Mouse (Mus musculus) adipocyte (in vitro differentiated cells): ENCODE data around the gene Ctrc.

Experiments
- DNase-seq: peaks from one replicate; pipeline ENCODE4 v3.0.0-alpha.2; 2016; ENCODE audit warnings: low spot score

Gene Ctrc

GRCm38 (mm10) chr4:141845999-141846398 lies at the start of gene Ctrc:
Ctrc (minus strand) TSS chr4:141846359.
- no peak for DNase-seq

DNA sequence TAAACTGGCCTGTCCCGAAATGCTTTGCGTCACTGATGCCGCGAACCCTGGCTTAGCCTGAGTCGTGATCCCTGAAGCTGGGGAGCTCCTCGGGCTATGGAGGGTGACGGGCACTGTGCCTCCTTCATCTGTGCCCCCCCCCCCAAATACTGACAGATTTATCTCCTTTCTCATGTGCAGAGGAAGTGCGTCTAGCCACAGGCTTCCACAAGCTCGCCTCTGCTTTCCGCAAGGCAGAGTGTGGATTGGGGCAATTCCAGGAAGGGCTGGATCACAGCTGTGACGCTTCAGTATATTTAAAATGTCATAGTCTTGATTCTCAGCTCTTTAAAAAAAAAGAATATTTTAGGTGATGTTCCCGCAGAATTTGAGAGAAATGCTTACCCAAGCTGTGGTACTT lies 49.6 kb upstream of the Ctrc start:
- DNase-seq, result no peak

DNA sequence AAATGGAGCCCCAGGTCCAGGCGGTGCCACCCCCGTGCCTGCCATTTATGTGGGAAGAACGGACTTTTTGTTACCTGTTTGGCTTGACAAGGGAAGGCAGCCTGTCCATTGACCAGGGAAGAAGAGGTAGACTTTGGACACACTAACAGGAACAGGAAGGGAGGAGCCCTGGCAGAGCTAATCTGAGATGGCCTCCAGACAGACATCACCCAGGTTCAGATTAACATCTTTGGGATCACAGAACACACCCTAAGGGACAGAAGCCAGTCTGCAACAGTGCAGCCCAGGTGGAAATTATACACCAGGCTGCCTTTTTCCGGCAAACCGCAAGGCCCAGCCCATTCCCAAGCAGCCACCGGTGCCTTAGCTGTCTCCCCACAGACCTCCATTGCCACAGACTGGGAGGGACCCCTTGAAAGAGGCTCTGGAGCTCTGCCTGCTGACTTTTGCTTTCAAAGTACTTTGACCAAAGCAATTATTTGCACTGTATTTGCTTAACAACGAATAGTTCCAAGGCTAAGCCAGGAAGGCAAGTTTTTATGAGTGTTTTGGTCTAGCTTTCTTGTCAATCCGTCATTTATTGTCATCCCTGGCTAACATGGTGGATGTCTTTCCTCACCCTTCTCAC lies 47.1 kb upstream of the Ctrc start:
- DNase-seq, result no peak

GRCm38 (mm10) chr4:141886385-141886968 lies 40.3 kb upstream of the Ctrc start:
- no peak for DNase-seq

DNA sequence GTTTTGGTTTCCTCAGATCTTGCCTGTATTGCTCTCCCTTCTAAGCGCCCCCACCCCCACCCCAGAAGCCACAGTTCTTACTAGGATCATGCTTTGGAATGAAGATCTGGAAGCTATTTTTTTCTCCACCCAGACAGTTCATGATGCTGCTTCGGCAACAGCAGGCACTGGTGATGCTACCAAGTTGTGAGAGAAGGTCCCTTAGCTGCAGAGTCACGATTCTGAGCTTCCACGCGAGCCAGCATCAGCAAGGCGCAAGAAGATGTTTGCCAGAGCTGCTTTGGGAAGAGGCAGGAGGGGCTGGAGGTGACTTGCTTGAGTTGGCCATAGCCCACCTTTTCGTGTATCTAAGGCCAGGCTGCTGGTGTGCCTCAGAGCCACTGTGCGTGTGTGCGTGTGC lies 39.3 kb upstream of the Ctrc start:
- DNase-seq, result no peak

- DNase-seq, result no peak
These were observed 36.7 kb upstream of the Ctrc start for GRCm38 (mm10) chr4:141882858-141883257.

DNA sequence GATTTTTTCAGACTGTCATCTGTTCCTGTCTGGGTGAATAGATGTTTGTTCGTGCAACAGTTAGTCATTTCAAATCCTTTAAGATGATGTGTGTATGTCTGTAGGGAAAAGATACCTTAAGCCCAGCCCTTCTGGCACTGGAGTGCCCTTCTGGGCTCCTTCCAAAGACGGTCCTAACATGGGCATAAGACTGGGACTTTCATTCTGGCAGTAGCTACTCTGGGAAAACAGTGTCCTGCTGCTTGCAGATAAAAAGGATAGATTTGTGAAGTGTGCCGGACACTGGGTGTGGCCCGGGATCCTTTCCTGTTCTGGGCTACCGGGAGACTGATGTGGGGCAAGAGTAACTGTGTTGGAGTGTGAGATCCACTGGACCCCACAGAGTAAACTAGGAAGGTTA lies 35.8 kb upstream of the Ctrc start:
- DNase-seq, result peak; percentile 48

DNA sequence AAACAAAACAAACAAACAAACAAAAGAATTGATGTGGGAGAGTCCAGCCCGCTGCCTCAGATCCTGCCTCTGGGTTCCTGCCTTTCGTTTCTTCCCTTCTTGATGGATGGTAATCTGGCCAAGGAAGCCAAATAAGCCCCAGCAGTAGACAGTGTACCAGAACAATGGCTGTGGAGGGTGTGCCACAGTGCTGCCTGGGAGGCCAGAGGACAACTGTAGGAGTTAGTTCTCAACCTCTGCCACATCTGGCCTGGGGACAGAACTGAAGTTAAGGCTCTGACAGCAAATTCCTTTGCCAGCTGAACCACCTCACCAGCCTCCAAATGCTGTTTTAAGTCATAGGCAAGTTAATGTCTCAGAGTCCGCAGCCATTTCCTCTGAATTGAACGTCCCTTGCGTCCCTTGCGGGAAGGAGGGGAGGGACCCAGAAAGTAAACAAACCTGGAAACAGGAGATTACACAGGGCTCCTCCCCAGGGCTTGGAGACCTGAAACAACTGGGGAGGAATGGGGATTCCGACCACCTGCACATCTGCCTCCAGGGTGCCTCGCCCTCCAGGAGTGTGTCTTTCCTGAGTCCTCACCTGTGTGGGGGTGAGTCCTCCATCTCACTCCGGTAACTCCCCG lies 35.2 kb upstream of the Ctrc start:
- no peak for DNase-seq

- no peak for DNase-seq
These were observed 33.7 kb upstream of the Ctrc start for GRCm38 (mm10) chr4:141879875-141880274.

- DNase-seq, result no peak
These were observed 32.9 kb upstream of the Ctrc start for GRCm38 (mm10) chr4:141879074-141879473.

DNA sequence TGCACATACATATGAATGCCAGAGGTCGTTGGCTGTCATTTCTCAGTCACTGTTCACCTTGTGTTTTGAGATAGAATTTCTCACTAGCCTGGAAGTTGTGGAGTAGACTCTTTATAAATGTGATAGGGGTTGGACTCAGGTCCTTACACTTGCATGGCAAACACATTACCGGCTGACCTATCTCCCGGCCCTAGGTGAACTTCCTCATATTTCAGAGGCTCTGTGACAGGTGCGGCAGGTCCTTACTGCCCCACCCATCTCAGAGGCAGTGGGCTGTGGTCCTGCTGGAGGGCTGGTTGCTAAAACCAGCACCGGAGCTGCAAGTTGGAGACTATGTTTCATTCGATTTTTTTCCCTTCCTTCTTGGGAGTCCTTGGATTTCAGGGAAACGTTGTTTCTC lies 32.5 kb upstream of the Ctrc start:
- DNase-seq, result no peak

DNA sequence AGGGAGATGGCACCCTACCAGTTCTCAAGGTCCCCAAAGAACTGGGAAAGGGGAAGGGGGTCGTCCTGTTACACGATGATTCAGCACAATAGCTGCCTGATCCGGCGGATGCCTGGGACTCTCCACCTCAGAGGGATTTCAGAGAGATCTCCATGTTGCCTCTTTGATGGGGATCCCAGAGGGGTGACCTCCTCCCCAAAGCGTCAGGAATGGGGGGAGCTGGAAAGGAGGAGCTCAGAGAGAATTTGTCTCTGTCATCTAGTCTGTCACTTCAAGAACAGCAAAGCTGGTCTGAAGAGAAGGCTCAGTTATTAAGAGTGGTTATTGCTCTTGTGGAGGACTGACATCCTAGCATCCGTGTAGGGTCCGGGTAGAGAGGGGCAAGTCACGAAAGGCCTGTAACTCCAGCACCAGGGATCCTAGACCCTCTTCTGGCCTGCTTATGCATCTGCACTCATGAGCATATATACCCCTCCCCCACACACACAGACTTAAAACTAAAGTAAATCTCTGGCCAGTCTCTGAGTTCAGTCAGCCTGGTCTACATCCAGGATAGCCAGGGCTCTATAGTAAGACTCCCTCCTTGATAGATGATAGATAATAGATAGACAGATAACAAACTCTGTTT lies 29.4 kb upstream of the Ctrc start:
- DNase-seq, result no peak

- peak; percentile 31 for DNase-seq
These were observed 28.7 kb upstream of the Ctrc start, which contains the start of gene Efhd2 for GRCm38 (mm10) chr4:141874601-141875460. Efhd2 (minus strand) TSS chr4:141874920.

GRCm38 (mm10) chr4:141874111-141874600 lies 28.0 kb upstream of the Ctrc start:
- DNase-seq, result no peak

GRCm38 (mm10) chr4:141872977-141873376 lies 26.8 kb upstream of the Ctrc start:
- DNase-seq, result no peak

- no peak for DNase-seq
These were observed 25.8 kb upstream of the Ctrc start for GRCm38 (mm10) chr4:141871909-141872308.

GRCm38 (mm10) chr4:141871333-141871725 lies 25.2 kb upstream of the Ctrc start:
- no peak for DNase-seq

DNA sequence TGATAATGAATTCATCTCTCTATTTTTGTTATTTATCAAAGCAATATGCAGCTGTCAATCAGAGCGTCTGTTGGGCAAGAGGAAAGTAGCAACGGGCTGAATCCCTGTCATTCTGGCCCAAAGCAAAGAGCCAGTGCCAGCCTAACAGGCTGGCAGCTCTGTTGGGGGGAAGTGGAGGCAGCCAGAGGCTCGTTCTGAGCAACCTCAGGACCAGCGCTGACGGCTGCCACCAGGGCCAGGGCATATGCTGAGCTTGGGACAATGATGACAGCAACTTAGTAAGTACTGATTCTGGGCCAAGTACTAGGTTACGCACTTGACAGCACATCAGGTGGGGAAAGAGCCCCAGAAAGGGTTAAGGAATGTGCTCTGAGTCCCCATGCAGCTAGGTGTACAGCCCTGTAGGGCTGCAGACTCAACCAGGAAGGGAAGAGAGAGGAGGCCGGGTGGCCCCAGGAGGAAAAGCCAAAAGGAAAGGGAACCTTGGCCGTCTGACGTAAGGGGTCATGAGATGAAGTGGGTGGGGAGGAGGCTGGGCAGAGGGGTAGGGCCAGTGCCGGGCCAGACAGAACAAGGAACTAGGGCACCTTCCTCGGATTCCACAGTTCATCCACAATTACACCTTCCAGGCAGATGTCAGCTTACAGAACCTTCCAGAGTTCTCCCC lies 24.6 kb upstream of the Ctrc start:
- DNase-seq, result no peak

- no peak for DNase-seq
These were observed 23.5 kb upstream of the Ctrc start for GRCm38 (mm10) chr4:141869436-141870215.

DNA sequence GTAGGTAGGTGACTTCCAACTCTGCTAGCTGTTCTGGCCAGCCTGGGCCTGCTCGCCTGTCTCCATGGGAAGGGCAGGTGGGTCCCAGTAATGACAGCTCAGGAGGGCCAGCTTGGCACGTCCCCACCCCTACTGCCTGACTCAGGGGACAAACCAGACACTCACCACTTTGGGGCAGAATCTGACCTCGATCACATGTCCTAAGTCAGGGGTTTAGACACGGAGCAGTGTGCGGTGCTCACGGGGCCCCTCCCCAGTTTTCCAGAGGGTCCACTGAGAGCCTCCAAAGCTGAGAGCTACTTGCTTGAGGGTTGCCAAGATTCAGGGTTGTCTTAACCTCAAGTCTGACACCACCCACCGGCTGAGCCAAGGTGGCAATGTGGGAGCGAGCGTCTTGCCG lies 21.9 kb upstream of the Ctrc start:
- DNase-seq, result no peak

DNA sequence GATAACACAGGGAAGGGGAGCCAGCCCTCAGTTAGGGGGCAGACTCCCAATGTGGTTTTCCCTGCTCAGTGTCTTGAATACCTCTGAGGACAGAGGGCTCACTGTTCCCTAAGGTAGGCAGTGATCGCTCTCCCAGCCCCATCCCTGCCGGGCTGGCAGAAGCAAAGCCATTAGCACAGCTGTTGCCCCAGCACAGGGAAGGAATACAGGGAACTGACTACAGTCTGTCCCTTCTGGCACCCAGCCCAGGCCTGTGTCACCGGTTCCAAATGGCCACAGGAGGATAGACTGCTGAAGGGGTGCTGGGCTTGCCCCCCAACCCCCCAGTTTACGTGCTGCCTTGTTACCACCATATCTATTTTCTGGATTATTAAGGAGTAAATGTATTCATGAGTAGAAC lies 21.3 kb upstream of the Ctrc start:
- peak; percentile 36 for DNase-seq
